Mouse (Mus musculus): ENCODE results near the gene Dmpk.
"Not testable (repeated sequence)": the region's sequence is repeated elsewhere in the genome, so short reads cannot be mapped to it uniquely, and the experiment has no call there.

Dmpk gene

GRCm38 (mm10) chr7:19083701-19084100 lies at the start of gene Dmpk:
TSS of gene Dmpk (plus strand) at chr7:19083849.
- no peak for DNase-seq (ENCODE audit: low read depth, low spot score)

- DNase-seq (ENCODE audit: low read depth, low spot score), result peak; percentile 8
These were observed 39.0 kb upstream of the Dmpk start for GRCm38 (mm10) chr7:19044616-19045015.

DNA sequence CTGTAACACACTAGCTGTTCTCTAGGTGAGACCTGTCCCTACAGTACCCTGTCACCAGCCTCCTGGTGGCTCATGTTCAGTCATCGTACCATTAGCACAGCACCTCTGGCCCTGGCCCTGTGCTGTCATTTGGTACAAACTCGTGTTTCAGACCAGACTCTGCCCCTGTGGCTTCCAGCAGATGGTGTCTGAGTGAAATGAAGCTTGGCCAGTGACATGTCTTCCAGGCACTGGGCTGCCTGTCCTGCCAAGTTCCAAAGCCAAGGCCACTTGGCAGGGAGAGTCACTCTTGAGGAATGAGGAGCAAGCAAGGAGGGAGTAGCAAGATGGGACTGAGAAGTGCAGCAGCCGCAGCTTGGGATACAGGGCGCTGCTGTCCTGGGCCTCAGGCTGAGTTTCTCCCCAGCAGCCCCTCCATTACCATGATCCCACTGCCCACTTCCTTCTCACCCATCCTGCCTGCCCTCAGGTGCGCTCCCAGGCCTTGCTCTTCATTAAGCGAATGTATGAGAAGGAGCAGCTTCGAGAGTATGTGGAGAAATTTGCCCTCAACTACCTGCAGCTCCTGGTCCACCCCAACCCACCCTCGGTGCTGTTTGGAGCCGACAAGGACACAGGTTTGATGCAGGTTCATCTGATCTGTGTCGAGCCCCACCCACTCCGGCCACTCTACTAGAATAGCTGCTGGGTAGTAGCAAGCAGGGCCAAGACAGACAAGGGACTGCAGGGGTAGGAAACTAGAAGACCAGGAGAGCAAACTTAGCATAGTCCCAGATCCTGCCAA lies 37.2 kb upstream of the Dmpk start:
- no peak for DNase-seq (ENCODE audit: low read depth, low spot score)

DNA sequence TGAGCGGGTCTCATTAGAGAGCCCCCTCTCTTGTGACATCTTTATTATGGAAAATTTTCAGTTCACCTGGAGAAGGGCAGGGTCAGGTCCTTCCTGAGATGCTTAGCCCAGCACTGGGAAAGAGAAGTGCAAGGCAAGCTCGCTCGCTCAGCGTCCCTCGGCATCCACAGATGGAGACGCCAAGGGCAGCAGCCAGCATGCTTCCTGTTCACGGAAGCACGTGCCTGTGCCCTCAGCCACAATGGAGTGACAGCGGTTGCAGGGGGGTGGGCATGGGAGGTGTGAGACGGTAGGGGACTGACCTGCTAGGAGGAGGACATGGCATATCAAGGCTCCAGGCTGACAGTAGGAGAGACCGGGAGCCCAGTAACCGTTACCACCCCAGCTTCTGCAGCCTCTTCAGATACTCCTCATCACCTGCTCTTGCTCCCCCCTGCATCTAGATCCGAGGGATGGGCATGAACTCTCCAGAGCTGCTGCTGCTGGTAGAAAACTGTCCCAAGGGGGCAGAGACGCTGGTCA lies 35.6 kb upstream of the Dmpk start:
- DNase-seq (ENCODE audit: low read depth, low spot score), result no peak

DNA sequence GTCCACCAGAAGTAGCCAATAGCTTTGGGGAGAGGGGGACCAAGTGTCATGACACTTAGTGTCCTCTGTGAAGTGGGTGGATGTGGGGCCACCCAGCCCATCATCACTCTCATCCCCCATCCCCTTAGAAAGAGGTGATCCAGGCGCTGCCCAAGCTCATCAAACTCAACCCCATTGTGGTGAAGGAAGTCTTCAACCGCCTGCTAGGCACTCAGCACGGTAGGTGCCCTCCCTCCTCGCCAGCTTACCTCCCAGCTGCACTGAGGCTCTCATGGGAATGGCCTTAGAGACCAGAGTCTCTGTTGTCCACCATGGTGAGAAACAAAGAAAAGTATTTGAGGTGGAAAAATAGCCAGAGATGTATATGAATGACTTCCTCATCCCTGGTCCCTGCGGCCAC lies 34.4 kb upstream of the Dmpk start:
- no peak for DNase-seq (ENCODE audit: low read depth, low spot score)

- DNase-seq (ENCODE audit: low read depth, low spot score), result no peak
These were observed 33.5 kb upstream of the Dmpk start for GRCm38 (mm10) chr7:19050172-19050571.

- DNase-seq (ENCODE audit: low read depth, low spot score), result no peak
These were observed 32.5 kb upstream of the Dmpk start for GRCm38 (mm10) chr7:19051161-19051560.

- DNase-seq (ENCODE audit: low read depth, low spot score), result no peak
These were observed 31.1 kb upstream of the Dmpk start for GRCm38 (mm10) chr7:19052345-19053135.

- no peak for DNase-seq (ENCODE audit: low read depth, low spot score)
These were observed 30.5 kb upstream of the Dmpk start for GRCm38 (mm10) chr7:19053136-19053532.

DNA sequence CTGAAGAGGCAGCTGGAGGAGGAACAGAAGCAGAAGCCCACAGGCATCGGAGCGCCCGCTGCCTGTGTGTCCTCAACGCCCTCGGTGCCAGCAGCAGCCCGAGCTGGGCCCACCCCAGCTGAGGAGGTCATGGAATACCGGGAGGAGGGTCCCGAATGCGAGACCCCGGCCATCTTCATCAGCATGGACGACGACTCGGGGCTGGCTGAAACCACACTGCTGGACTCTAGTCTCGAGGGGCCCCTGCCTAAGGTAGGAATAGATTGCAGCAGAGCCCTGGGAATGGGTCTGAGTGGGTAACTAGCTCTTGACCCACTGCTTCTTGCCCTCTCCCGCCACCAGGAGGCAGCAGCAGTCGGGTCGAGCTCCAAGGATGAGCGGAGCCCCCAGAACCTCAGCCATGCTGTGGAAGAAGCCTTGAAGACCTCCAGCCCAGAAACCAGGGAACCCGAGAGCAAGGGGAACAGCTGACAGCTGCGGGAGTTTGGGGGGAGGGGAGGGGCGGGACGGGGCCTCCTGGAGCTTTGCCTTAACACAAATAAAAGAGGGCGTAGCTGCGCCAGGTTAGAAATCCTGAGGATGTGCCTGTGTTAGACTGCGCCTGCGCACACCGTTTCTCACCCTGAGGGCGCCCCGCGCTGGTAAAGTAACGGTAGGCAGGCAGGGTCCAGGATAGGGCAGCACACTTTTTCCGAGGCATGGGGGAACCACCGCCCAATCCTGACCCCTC lies 29.4 kb upstream of the Dmpk start, which contains the start of gene Rsph6a:
Gene Rsph6a, plus strand, starts transcription at position 644 of the 730 bp plus-strand sequence.
- DNase-seq (ENCODE audit: low read depth, low spot score), result no peak

DNA sequence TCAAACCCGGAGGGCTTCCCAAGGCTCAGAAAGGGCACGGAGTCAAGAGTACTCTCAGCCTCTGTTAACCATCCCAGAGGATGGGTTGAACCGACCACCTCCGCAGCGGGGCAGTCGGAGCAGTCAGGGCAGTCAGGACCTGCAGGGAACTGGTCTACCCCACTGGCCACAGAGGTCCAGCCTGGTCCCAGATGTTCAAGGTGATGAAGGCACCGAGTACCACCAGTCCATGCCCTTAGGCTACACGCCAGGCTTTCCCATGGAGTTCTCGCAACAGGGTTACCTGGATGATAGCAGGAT lies 28.9 kb upstream of the Dmpk start:
- no peak for DNase-seq (ENCODE audit: low read depth, low spot score)

DNA sequence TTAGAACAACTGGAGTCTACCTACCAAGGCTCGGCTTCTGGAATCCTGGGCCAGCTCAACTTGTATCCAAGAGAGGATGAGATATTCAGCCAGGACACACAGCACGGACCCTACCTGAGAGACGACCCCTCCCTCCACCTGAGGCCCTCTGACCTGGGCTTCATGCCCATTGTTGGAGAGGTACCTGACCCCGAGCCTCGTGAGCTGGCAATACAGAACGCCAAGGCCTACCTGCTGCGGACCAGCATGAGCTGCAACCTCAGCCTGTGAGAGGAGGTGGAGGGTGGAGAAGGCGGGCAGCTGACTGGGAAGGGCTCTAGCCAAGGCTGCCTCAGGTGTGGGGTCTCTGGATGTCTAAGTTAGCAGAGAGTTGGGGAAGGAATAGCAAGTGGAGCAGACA lies 28.5 kb upstream of the Dmpk start:
- no peak for DNase-seq (ENCODE audit: low read depth, low spot score)

GRCm38 (mm10) chr7:19057405-19057804 lies 26.2 kb upstream of the Dmpk start:
- no peak for DNase-seq (ENCODE audit: low read depth, low spot score)

DNA sequence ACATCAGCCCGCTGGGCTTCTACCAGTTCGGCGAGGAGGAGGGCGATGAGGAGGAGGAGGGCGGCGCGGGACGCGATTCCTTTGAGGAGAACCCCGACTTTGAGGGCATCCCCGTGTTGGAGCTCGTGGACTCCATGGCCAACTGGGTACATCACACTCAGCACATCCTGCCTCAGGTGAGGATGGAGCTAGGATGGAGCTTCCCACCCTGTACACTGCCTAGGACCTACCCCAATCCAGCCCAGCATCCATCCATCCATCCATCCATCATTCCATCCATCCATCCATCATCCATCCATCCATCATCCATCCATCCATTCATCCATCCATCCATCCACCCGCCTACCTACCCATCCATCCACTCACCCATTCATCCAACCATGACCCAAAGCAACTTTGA lies 17.8 kb upstream of the Dmpk start:
- no peak for DNase-seq (ENCODE audit: low read depth, low spot score)

DNA sequence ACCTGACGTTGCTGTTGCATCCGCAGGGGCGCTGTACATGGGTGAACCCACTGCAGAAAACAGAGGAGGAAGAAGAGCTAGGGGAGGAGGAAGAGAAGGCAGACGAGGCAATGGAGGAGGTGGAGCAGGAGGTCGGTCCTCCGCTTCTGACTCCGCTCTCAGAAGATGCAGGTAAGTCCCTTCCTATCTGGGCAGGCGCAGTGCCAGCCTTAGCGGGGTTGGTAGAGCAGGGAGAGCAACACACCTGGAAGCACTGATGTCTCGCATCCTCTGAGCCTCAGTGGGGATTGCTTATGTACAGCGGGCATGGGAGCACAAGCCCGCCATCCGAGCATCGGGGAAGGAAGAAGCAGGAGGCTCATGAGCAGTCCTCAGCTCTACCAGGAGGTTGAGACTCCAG lies 16.6 kb upstream of the Dmpk start:
- no peak for DNase-seq (ENCODE audit: low read depth, low spot score)

GRCm38 (mm10) chr7:19067935-19068334 lies 15.7 kb upstream of the Dmpk start:
- DNase-seq (ENCODE audit: low read depth, low spot score), result no peak

- DNase-seq (ENCODE audit: low read depth, low spot score), result peak; percentile 83
These were observed 14.9 kb upstream of the Dmpk start for GRCm38 (mm10) chr7:19068707-19069106.

- DNase-seq (ENCODE audit: low read depth, low spot score), result peak; percentile 39
These were observed 14.1 kb upstream of the Dmpk start for GRCm38 (mm10) chr7:19069500-19069899.

GRCm38 (mm10) chr7:19071024-19071423 lies 12.6 kb upstream of the Dmpk start:
- not testable (repeated sequence) for DNase-seq (ENCODE audit: low read depth, low spot score)

DNA sequence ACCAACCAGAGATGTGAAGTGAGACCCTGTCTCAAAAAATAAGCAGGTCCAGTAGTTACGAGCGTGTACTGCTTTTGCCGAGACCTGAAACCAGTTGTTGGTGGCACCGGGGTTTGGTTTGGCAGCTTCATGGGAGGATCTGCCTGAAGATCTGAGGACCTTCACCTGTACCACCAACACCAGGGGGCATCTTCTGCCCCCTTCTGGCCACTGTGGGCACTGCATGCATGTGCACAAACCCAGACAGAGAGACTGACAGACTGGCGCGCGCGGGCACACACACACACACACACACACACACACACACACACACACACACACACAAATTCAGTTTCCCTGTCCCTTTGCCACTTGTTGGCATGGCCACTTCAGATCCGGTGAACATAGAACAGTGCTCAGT lies 10.1 kb upstream of the Dmpk start:
- DNase-seq (ENCODE audit: low read depth, low spot score), result no peak

- DNase-seq (ENCODE audit: low read depth, low spot score), result no peak
These were observed 9.2 kb upstream of the Dmpk start for GRCm38 (mm10) chr7:19074494-19074893.

DNA sequence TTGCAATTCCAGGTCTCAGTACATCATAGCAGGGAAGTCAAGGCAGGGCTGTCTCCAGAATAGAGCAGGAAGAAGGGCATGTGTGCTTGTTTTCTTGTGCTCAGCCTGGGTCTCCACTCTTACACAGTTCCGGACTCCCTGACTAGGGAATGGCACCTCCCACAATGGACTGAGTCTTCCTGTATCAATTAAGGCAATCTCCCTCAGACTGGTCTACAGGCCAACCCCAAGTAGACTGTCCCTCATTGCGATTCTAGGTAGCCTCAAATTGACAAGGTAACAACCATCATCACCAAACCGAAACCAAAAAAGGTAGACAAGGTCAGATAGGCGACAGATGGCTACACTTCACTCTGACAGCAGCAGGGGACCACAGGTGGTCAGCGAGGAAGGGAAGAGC lies 8.4 kb upstream of the Dmpk start:
- no peak for DNase-seq (ENCODE audit: low read depth, low spot score)

Data from 3T3-L1 (cell line).